Mouse (Mus musculus) forebrain, embryonic 11.5 days (tissue): Measurements from ENCODE around the gene Gpr21. TPM values are rescaled to one million over a fixed set of nuclear protein-coding genes. Genes with fewer than 3 reads are reported as not detected.

Experiments
- ATAC-seq: fragments of 200-750 bp; cut with Nextera tagmentation; replicated peaks from 2 replicates; pipeline ENCODE4 v1.8.0; 2017; ENCODE audit warnings: moderate TSS enrichment; ENCODE audit not compliant: low FRiP score
- DNase-seq: peaks from one replicate; pipeline ENCODE4 v3.0.0-alpha.2; 2017; ENCODE audit warnings: low spot score
- H3K27ac ChIP-seq: fragments of 300-500 bp; sonication (generic); 2 replicates; pipeline ENCODE4 v1.5.1; 2014; ENCODE audit warnings: low read depth, low read length
- H3K27me3 ChIP-seq: fragments of 300-500 bp; sonication (generic); 2 replicates; pipeline ENCODE4 v1.6.1; 2014; ENCODE audit warnings: mild to moderate bottlenecking, low read length, mixed read lengths; ENCODE audit not compliant: control insufficient read depth, insufficient read depth
- H3K36me3 ChIP-seq: fragments of 300-500 bp; sonication (generic); 2 replicates; pipeline ENCODE4 v1.6.1; 2014; ENCODE audit warnings: mild to moderate bottlenecking, low read length, moderate library complexity, mixed read lengths; ENCODE audit not compliant: control insufficient read depth, insufficient read depth
- H3K4me1 ChIP-seq: fragments of 300-500 bp; sonication (generic); replicated peaks from 2 replicates; pipeline ENCODE4 v1.6.1; 2014; ENCODE audit warnings: low read length, mixed read lengths; ENCODE audit not compliant: control insufficient read depth, insufficient read depth
- H3K4me2 ChIP-seq: fragments of 300-500 bp; sonication (generic); 2 replicates; pipeline ENCODE4 v1.6.1; 2014; ENCODE audit warnings: low read depth, mild to moderate bottlenecking, low read length, moderate library complexity, mixed read lengths; ENCODE audit not compliant: severe bottlenecking
- H3K4me3 ChIP-seq: fragments of 300-500 bp; sonication (generic); 2 replicates; pipeline ENCODE4 v1.5.1; 2014; ENCODE audit warnings: low read depth, low read length
- H3K9ac ChIP-seq: fragments of 300-500 bp; sonication (generic); 2 replicates; pipeline ENCODE4 v1.6.1; 2014; ENCODE audit warnings: low read length
- H3K9me3 ChIP-seq: fragments of 300-500 bp; sonication (generic); 2 replicates; pipeline ENCODE4 v1.6.1; 2016; ENCODE audit warnings: low read length, mixed read lengths; ENCODE audit not compliant: control insufficient read depth
- WGBS: fragments of 180-500 bp; shearing (Covaris S2); extraction: QIAGEN DNeasy Blood & Tissue Kit; methylation state at CpG from one replicate; pipeline ENCODE4 v1.1.7; 2014; 5-methylcytosine and 5-hydroxymethylcytosine counted together
- polyA plus RNA-seq: library from polyadenylated mRNA; unstranded; fragments of >200 nt; fragmentation: Nextera tagmentation; extraction: Ambion mirVana; gene quantifications from 2 replicates; pipeline ENCODE4 v1.2.1, GENCODE M21; 2014

The Gpr21 gene
- polyA plus RNA-seq, 1 experiment from 2014 or later: 2.8 TPM

DNA sequence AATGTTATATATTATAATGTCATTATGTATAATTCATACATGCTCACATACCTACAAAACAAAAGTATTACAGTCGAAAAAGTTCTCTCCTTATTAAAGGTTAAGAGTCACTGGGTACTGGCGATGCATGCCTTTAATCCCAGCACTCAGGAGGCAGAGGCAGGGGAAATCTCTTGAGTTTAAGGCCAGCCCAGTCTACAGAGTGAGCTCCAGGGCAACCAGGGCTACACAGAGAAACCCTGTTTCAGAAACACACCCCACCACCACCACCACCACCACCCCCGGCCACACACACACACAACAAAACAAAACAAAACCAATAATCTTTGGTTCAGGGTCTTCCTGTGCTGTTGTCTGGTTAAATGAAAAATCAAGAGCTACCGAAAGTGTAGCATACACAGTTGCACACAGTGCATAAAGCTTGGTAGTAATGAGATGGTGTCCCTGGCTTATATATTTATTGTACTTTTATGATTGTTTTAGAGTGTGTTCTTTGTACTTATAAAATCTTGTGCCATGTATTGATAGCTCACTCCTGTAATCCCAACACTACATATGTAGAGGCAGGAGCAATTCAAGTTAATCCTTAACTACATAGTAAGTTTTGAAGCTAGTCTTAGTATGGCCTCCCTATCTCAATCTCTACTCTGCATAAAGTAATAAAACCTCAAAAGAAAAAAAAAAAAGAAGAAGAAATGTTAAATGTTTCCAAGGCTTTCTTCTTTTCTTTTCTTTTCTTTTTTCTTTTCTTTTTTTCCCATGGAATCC lies 4.8 kb upstream of the Gpr21 start:
- Histone ChIP-seq H3K4me2 (no peak overlapping the region), H3K36me3 (peaks cover 3% of the 10 kb centered on the region; the same call in 1 of the 2 replicates), H3K4me3 (no peak overlapping the region), H3K27ac (no peak overlapping the region), H3K4me1 (no peaks in the 10 kb centered on the region; the same call in 1 of the 2 replicates), H3K27me3 (no peaks in the 10 kb centered on the region), H3K9ac (no peak overlapping the region), H3K9me3 (no peaks in the 10 kb centered on the region)
- ATAC-seq (no peak), DNase-seq (no peak)
- 90% methylated on average over 4 of the region's 4 CpGs for WGBS

DNA sequence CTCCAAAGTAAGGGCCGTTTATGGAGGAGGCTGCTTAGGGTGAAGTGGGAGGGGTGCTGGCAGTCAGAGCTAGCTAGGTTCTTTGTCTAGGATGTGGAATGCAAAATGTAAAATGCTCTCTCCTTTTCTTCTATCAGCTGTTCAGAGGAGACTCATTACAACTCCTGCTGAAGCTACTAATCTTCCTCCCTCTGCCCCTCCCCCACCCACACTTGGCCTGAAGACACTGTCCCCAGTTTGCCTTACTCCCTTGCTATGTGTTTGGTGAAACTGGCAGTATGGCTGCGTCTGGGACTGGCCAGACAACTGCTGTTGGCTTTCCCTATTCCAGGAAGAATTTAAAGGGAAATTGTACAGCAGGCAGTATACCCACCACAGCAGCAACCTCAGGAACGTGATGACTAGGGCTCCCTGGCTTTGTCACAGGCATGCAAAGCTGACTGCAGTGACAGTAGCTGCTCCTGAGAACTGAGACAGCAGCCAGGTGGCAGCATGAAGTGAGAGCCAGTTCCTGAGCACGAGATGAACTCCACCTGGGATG lies 860 bp downstream of the Gpr21 start:
- H3K27me3 ChIP-seq: no peaks in the 10 kb centered on the region
- no peak overlapping the region for H3K4me3 ChIP-seq
- H3K4me2 ChIP-seq: peak overlapping the region; percentile 15; the same call in 1 of the 2 replicates
- no peak overlapping the region for H3K9ac ChIP-seq
- WGBS: 44% methylated on average over 4 of the region's 4 CpGs
- no peak overlapping the region for H3K27ac ChIP-seq
- H3K36me3 ChIP-seq: peaks cover 3% of the 10 kb centered on the region; the same call in 1 of the 2 replicates
- H3K4me1 ChIP-seq: no peaks in the 10 kb centered on the region; the same call in 1 of the 2 replicates
- H3K9me3 ChIP-seq: no peaks in the 10 kb centered on the region
- ATAC-seq (peak; percentile 72), DNase-seq (no peak)

DNA sequence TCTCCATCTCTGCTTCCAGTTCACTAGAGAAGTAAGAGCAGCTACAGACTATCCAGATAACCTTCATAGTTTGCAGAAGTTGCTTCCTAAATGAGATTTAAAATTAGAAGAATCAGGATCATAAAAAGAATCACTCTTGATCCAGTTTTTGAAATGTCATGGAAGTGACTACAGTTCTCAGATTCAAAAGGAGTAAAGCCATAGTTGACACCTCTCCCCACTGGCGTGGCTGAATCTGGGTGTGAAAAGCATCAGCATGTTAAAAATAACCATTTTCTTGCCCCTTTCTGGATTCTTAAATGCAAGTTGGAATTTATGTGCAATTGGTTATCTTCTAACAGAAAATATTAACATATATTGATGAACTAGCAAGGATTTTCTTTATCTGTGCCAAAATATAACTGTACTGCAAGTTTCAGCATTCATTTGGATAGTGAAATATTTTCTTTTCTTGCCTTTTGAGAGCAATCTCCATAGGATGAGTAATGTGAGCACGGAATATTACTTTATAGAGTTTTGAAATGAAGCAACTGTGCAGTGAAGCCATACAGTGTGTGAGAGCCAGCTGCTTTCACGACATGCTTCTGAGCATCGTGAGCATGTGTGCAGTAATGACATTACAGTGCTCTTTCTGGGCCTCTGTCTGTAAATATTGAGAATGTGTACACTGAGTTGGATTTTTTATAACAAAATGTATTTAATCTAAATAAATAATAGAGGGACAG lies 2.6 kb downstream of the Gpr21 start:
- Histone ChIP-seq H3K36me3 (no peaks in the 10 kb centered on the region), H3K9me3 (no peaks in the 10 kb centered on the region), H3K4me3 (no peak overlapping the region), H3K4me2 (no peak overlapping the region), H3K27ac (no peak overlapping the region), H3K4me1 (no peaks in the 10 kb centered on the region; the same call in 1 of the 2 replicates), H3K27me3 (no peaks in the 10 kb centered on the region), H3K9ac (no peak overlapping the region)
- DNase-seq (no peak), ATAC-seq (no peak)
- WGBS: 94% methylated on average over 4 of the region's 4 CpGs

DNA sequence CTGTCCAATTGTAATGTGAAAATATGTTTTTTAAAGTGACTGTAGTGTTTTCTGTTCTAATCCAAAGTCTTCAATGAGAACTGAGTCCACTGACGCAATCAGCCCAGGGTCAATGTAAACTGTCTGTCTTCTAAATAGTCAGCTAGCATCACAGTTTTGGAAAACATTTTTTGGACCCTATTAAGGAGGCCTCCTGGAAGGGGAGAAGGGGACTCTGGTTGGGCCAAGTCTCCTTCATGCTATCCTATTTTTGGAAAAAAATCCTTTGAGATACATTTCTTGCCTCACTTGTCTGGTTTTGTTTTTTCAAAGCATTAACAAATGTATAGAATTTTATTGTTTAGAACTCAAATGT lies 3.1 kb downstream of the Gpr21 start:
- no peaks in the 10 kb centered on the region for H3K27me3 ChIP-seq
- WGBS: 97% methylated on average over 1 of the region's 1 CpGs
- no peak for ATAC-seq
- H3K4me2 ChIP-seq: no peak overlapping the region
- H3K36me3 ChIP-seq: no peaks in the 10 kb centered on the region
- no peaks in the 10 kb centered on the region; the same call in 1 of the 2 replicates for H3K4me1 ChIP-seq
- H3K4me3 ChIP-seq: no peak overlapping the region
- DNase-seq: no peak
- H3K9ac ChIP-seq: no peak overlapping the region
- no peak overlapping the region for H3K27ac ChIP-seq
- H3K9me3 ChIP-seq: no peaks in the 10 kb centered on the region

DNA sequence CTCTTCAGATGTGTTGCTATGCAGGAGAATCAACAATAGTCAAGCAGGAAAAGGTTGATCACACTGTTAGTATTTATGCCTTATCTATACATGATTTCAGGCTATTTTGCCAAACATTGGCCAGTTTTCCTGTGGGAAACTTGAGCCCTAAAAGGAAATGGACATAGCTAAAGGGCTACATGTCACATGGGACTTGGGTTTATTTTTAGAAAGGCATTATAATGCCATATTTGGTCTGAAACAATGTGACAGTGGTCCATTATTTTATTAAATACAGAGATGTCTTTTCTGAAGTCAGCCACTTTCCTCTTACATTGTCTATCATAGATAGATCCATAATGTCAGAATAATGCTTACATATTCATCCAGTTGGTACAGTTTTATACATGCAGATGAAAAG lies 11.5 kb downstream of the Gpr21 start:
- no peaks in the 10 kb centered on the region for H3K4me1 ChIP-seq
- H3K9me3 ChIP-seq: no peaks in the 10 kb centered on the region
- DNase-seq (no peak), ATAC-seq (no peak)
- H3K27me3 ChIP-seq: no peaks in the 10 kb centered on the region
- no peaks in the 10 kb centered on the region for H3K36me3 ChIP-seq
- H3K4me2 ChIP-seq: no peak overlapping the region
- no peak overlapping the region for H3K9ac ChIP-seq
- no peak overlapping the region for H3K27ac ChIP-seq
- H3K4me3 ChIP-seq: no peak overlapping the region

DNA sequence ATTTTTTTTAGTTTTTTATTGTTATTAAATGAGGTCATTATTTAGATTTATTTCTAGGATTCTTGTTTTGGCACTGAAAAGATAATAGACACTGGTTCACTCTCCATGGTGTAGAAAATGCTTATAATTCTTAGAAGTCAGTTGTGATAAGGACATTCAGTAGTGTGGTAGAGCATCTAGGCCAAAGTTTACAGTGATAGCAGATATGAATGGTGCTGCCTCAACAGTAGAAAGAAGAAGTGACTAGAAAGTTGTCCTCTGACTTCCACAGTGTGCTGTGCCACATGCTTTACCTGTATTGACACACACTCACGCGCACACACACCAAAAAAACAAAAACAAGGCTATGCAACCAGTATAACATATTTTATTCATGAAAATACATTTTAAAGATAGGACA lies 13.3 kb downstream of the Gpr21 start:
- Histone ChIP-seq H3K4me1 (no peaks in the 10 kb centered on the region), H3K36me3 (peaks cover 2% of the 10 kb centered on the region; the same call in 1 of the 2 replicates), H3K9me3 (no peaks in the 10 kb centered on the region), H3K4me3 (no peak overlapping the region), H3K27me3 (no peaks in the 10 kb centered on the region), H3K4me2 (no peak overlapping the region), H3K9ac (no peak overlapping the region), H3K27ac (no peak overlapping the region)
- DNase-seq: no peak
- no peak for ATAC-seq
- WGBS: 95% methylated on average over 2 of the region's 2 CpGs

DNA sequence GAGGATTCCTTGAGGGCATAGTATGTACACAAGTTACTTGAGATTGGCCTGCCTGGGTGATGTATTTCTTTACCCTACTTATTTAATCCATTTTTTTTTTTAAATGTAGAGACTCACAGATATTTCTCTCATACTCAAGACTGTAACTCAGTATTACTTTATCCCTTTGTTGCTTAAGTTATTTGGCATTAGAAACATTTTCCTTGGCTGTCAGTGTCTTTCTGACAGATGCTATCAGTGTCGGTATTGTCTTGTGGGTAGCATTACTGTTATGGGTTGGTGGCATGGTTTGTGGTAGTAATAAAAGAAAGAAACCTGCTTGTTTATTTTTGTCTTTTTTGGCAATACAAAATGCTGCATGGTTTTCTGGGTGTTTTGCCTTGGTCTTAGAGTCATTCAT lies 14.6 kb downstream of the Gpr21 start:
- no peak for DNase-seq
- ATAC-seq: no peak
- no peak overlapping the region for H3K4me3 ChIP-seq
- no peaks in the 10 kb centered on the region for H3K4me1 ChIP-seq
- no peak overlapping the region for H3K4me2 ChIP-seq
- H3K27ac ChIP-seq: no peak overlapping the region
- H3K9me3 ChIP-seq: no peaks in the 10 kb centered on the region
- no peaks in the 10 kb centered on the region for H3K27me3 ChIP-seq
- H3K9ac ChIP-seq: no peak overlapping the region
- peaks cover 3% of the 10 kb centered on the region; the same call in 1 of the 2 replicates for H3K36me3 ChIP-seq
- 88% methylated on average over 1 of the region's 1 CpGs for WGBS

DNA sequence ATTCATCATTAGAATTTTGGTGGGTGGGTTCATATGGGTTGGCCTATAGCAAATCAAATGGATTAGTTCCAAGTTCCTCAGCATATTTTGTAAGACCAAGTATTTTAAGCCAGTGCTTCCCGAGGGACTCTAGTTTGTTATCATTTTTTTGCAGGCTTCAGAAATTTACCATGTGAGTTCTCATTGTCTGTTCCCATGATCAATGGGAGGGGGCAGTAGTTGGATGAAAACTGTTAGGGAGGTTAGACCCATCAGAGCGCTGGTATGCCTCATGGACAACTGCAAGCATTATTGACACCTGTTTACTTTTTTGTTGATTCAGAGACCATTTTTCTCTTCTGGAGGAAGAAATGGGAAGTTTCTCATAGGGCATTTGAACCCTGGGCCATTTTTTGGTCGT lies 15.5 kb downstream of the Gpr21 start:
- no peaks in the 10 kb centered on the region for H3K4me1 ChIP-seq
- peaks cover 3% of the 10 kb centered on the region; the same call in 1 of the 2 replicates for H3K36me3 ChIP-seq
- H3K27me3 ChIP-seq: no peaks in the 10 kb centered on the region
- H3K4me2 ChIP-seq: no peak overlapping the region
- ATAC-seq: no peak
- no peak overlapping the region for H3K27ac ChIP-seq
- 88% methylated on average over 3 of the region's 3 CpGs for whole genome bisulfite sequencing
- no peak for DNase-seq
- no peaks in the 10 kb centered on the region for H3K9me3 ChIP-seq
- no peak overlapping the region for H3K9ac ChIP-seq
- no peak overlapping the region for H3K4me3 ChIP-seq
